Mouse (Mus musculus) heart, postnatal 0 days (tissue): ENCODE measurements at regions not wholly inside any gene's neighbourhood (a gene's known extent, or its start where the extent isn't known, plus 50 kb on each side); places are given as distances from the start of the nearest gene placed in this dataset.

Experiments
- CTCF ChIP-seq: IDR thresholded peaks from 2 replicates; pipeline ENCODE4 v1.5.1; 2016; ENCODE audit warnings: antibody characterized with exemption, control low read depth, low read depth
- EP300 ChIP-seq: IDR thresholded peaks from 2 replicates; pipeline ENCODE4 v1.6.1; 2016; ENCODE audit warnings: antibody characterized with exemption, low read depth

DNA sequence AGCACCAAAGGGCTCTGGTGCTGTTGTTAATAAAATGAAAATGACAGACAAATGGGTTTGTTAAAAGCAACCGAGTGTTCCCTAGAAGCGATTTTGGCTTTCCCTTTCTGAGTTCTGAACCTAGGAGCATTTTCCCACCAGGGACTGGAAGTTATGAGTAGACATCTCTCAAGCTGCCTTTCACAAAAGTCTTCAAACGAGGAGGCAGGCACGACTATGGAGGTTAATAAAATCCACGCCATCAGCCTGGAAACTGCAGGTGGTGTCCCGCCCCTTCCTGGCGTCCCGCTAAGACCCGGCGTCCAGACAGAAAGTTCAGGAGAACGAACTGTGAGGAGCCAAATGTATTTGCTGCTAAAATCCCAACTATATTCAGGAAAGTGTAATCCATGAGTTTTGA, 91.1 kb upstream of the Gas1 start:
- TF ChIP-seq CTCF, result no peak
- no peak for TF ChIP-seq EP300
